Mouse (Mus musculus) ES-E14 (cell line): Measurements from ENCODE around the gene Grin2d. TPM values are rescaled to one million over a fixed set of nuclear protein-coding genes. Genes with fewer than 3 reads are reported as not detected.
A peak's percentile ranks its signal among the peaks of the same experiment; 100 is the strongest.

Experiments used
- DNase-seq: peaks from one replicate; pipeline ENCODE4 v3.0.0-alpha.2; 2013; ENCODE audit warnings: low read depth, low spot score
- H3K27ac ChIP-seq: 2 replicates; pipeline ENCODE4 v1.5.1; 2012; ENCODE audit warnings: low read depth, mild to moderate bottlenecking, low read length, moderate library complexity, mixed read lengths; ENCODE audit not compliant: poor library complexity, insufficient read depth, severe bottlenecking
- H3K36me3 ChIP-seq: 2 replicates; pipeline ENCODE4 v1.6.1; 2012; ENCODE audit warnings: mild to moderate bottlenecking, low read length, moderate library complexity, mixed read lengths; ENCODE audit not compliant: control insufficient read depth, poor library complexity, insufficient read depth, severe bottlenecking
- H3K4me1 ChIP-seq, 2 experiments: fragments of 150-350 bp in 1 of 2; sonication (generic) in 1 of 2; 2 replicates each; pipeline ENCODE4 v1.6.1; 2012; ENCODE audit warnings: low read length in 2 of 2, mild to moderate bottlenecking in 1 of 2, mixed read lengths in 1 of 2; ENCODE audit not compliant: control insufficient read depth in 2 of 2, insufficient read depth in 2 of 2, poor library complexity in 1 of 2
- H3K4me3 ChIP-seq, 2 experiments: fragments of 150-350 bp in 1 of 2; sonication (generic) in 1 of 2; 2 replicates each; pipeline ENCODE4 v1.5.1; 2012; ENCODE audit warnings: low read length in 2 of 2, low read depth in 1 of 2, mild to moderate bottlenecking in 1 of 2, mixed read lengths in 1 of 2; ENCODE audit not compliant: insufficient read depth in 1 of 2, poor library complexity in 1 of 2, severe bottlenecking in 1 of 2
- H3K9ac ChIP-seq: 2 replicates; pipeline ENCODE4 v1.6.1; 2012; ENCODE audit warnings: low read depth, mild to moderate bottlenecking, low read length, mixed read lengths; ENCODE audit not compliant: poor library complexity, insufficient read depth, severe bottlenecking
- H3K9me3 ChIP-seq: fragments of 150-350 bp; sonication (generic); 2 replicates; pipeline ENCODE4 v1.6.1; 2012; ENCODE audit warnings: low read depth, mild to moderate bottlenecking, low read length; ENCODE audit not compliant: control insufficient read depth, insufficient read depth
- CHD2 ChIP-seq: IDR thresholded peaks from 2 replicates; pipeline ENCODE4 v1.6.1; 2014; ENCODE audit warnings: mild to moderate bottlenecking, low read depth, low read length, inconsistent platforms
- HCFC1 ChIP-seq: IDR thresholded peaks from 2 replicates; pipeline ENCODE4 v1.6.1; 2012; ENCODE audit warnings: low read length, inconsistent platforms, borderline replicate concordance; ENCODE audit not compliant: insufficient read depth
- MAFK ChIP-seq: IDR thresholded peaks from 2 replicates; pipeline ENCODE4 v1.6.1; 2014; ENCODE audit warnings: mild to moderate bottlenecking, low read depth, low read length, inconsistent platforms; ENCODE audit not compliant: insufficient read depth
- ZC3H11A ChIP-seq: IDR thresholded peaks from 2 replicates; pipeline ENCODE4 v1.6.1; 2012; ENCODE audit warnings: low read depth, mild to moderate bottlenecking, inconsistent platforms, low read length, borderline replicate concordance
- ZNF384 ChIP-seq: IDR thresholded peaks from 2 replicates; pipeline ENCODE4 v1.6.1; 2012; ENCODE audit warnings: low read depth, low read length, inconsistent platforms
- in situ Hi-C, 2 experiments: fragments of 600-800 bp; cut with MboI; formaldehyde crosslinking; loops; one replicate each; pipeline ENCODE4 v1.15.1; 2025; ENCODE audit warnings: low sequenced_read_pairs in 2 of 2, inconsistent platforms in 1 of 2; ENCODE audit not compliant: unreplicated experiment in 2 of 2
- total RNA-seq: library from RNA; depleted of rRNA; stranded (reverse); fragments of 300-350 nt; gene quantifications from 2 replicates; pipeline ENCODE4 v1.2.3, GENCODE M21; 2012

The Grin2d gene
- total RNA-seq, 1 experiment, result 0.67 TPM

- in situ Hi-C loops, result no loop called here
- DNase-seq, result no peak
- no peak for TF ChIP-seq ZC3H11A
- TF ChIP-seq ZNF384, result no peak
- no peak for TF ChIP-seq CHD2
- no peak for TF ChIP-seq MAFK
- no peak for TF ChIP-seq HCFC1
- H3K4me1 ChIP-seq, result peaks cover 0 to 3% of the 10 kb centered on the region in 2 experiments; a peak in 1 of 4 replicates
- H3K9ac ChIP-seq, result peak overlapping the region; percentile 84
- no peaks in the 10 kb centered on the region; the same call in 1 of the 2 replicates for H3K36me3 ChIP-seq
- H3K27ac ChIP-seq, result no peak overlapping the region
- peak overlapping the region; percentile 22 to 87; a peak in 3 of 4 replicates for H3K4me3 ChIP-seq
- no peaks in the 10 kb centered on the region for H3K9me3 ChIP-seq
These were observed 17.8 kb upstream of the Grin2d start for GRCm38 (mm10) chr7:45895931-45896516.

GRCm38 (mm10) chr7:45892651-45893050, 14.5 kb upstream of the Grin2d start:
- H3K4me3 ChIP-seq, result no peak overlapping the region
- peaks cover 0 to 3% of the 10 kb centered on the region in 2 experiments; a peak in 1 of 4 replicates for H3K4me1 ChIP-seq
- in situ Hi-C loops, result no loop called here
- H3K36me3 ChIP-seq, result no peaks in the 10 kb centered on the region
- H3K9me3 ChIP-seq, result no peaks in the 10 kb centered on the region
- TF ChIP-seq CHD2 (no peak), ZNF384 (no peak), ZC3H11A (no peak), MAFK (no peak), HCFC1 (no peak)
- H3K9ac ChIP-seq, result no peak overlapping the region
- DNase-seq, result no peak
- H3K27ac ChIP-seq, result no peak overlapping the region

GRCm38 (mm10) chr7:45887246-45887645, 9.1 kb upstream of the Grin2d start:
- no peak for TF ChIP-seq CHD2
- no peak for TF ChIP-seq HCFC1
- TF ChIP-seq MAFK, result no peak
- in situ Hi-C loops, result no loop called here
- Histone ChIP-seq H3K36me3 (peaks cover 3% of the 10 kb centered on the region; the same call in 1 of the 2 replicates), H3K9me3 (no peaks in the 10 kb centered on the region), H3K27ac (no peak overlapping the region), H3K9ac (no peak overlapping the region), H3K4me3 (no peak overlapping the region), H3K4me1 (no peaks in the 10 kb centered on the region)
- no peak for DNase-seq

GRCm38 (mm10) chr7:45881011-45881410, 2.8 kb upstream of the Grin2d start:
- in situ Hi-C loops, result no loop called here
- TF ChIP-seq ZNF384 (no peak), MAFK (no peak), ZC3H11A (no peak), HCFC1 (no peak), CHD2 (no peak)

GRCm38 (mm10) chr7:45880531-45880930, 2.4 kb upstream of the Grin2d start:
- Histone ChIP-seq H3K9ac (no peak overlapping the region), H3K36me3 (peaks cover 15% of the 10 kb centered on the region), H3K27ac (no peak overlapping the region), H3K9me3 (no peaks in the 10 kb centered on the region), H3K4me1 (no peaks in the 10 kb centered on the region), H3K4me3 (peak overlapping the region in 1 of 2 experiments; percentile 37; a peak in 1 of 4 replicates)
- TF ChIP-seq HCFC1 (no peak), CHD2 (no peak), MAFK (no peak), ZC3H11A (no peak), ZNF384 (no peak)
- DNase-seq, result no peak
- in situ Hi-C loops, result no loop called here

More at GRCm38 (mm10) chr7:45881011-45881410, 2.8 kb upstream of the Grin2d start:
- peaks cover 13% of the 10 kb centered on the region for H3K36me3 ChIP-seq
- H3K9ac ChIP-seq, result 0 out of 2 replicates have a peak overlapping the region, but pooled peaks have one; percentile 10
- no peak overlapping the region for H3K27ac ChIP-seq
- no peaks in the 10 kb centered on the region for H3K9me3 ChIP-seq
- H3K4me1 ChIP-seq, result no peaks in the 10 kb centered on the region
- no peak for DNase-seq
- peak overlapping the region in 1 of 2 experiments; percentile 37; a peak in 2 of 4 replicates for H3K4me3 ChIP-seq
